Mouse (Mus musculus): ENCODE measurements at regions not wholly inside any gene's neighbourhood (a gene's known extent, or its start where the extent isn't known, plus 50 kb on each side); places are given as distances from the start of the nearest gene placed in this dataset.

GRCm38 (mm10) chr5:7788406-7788805 is 171.9 kb upstream of the Steap4 start:
- TF ChIP-seq CTCF (conservative IDR thresholded peaks at IDR 0.05; ENCODE audit: low read length) (no peak), NANOG (IDR thresholded peaks at IDR 0.05; ENCODE audit: borderline replicate concordance, low read length) (no peak)

All from E14TG2a.4 (cell line).